Mouse (Mus musculus) midbrain, embryonic 15.5 days (tissue): ENCODE data around the gene Rnf26. TPM values are rescaled to one million over a fixed set of nuclear protein-coding genes. Genes with fewer than 3 reads are reported as not detected.

Experiments
- ATAC-seq: fragments of 200-750 bp; cut with Nextera tagmentation; replicated peaks from 2 replicates; pipeline ENCODE4 v1.8.0; 2017; ENCODE audit warnings: moderate TSS enrichment
- H3K27ac ChIP-seq: fragments of 300-500 bp; sonication (generic); 2 replicates; pipeline ENCODE4 v1.5.1; 2015; ENCODE audit warnings: mild to moderate bottlenecking, inconsistent platforms
- H3K27me3 ChIP-seq: fragments of 300-500 bp; sonication (generic); replicated peaks from 2 replicates; pipeline ENCODE4 v1.6.1; 2015; ENCODE audit warnings: inconsistent platforms
- H3K36me3 ChIP-seq: fragments of 300-500 bp; sonication (generic); replicated peaks from 2 replicates; pipeline ENCODE4 v1.6.1; 2015; ENCODE audit warnings: inconsistent platforms
- H3K4me1 ChIP-seq: fragments of 300-500 bp; sonication (generic); 2 replicates; pipeline ENCODE4 v1.6.1; 2015; ENCODE audit warnings: inconsistent platforms
- H3K4me2 ChIP-seq: fragments of 300-500 bp; sonication (generic); 2 replicates; pipeline ENCODE4 v1.6.1; 2015; ENCODE audit warnings: inconsistent platforms, mild to moderate bottlenecking, moderate library complexity
- H3K4me3 ChIP-seq: fragments of 300-500 bp; sonication (generic); 2 replicates; pipeline ENCODE4 v1.5.1; 2015; ENCODE audit warnings: mild to moderate bottlenecking, inconsistent platforms
- H3K9ac ChIP-seq: fragments of 300-500 bp; sonication (generic); 2 replicates; pipeline ENCODE4 v1.6.1; 2015; ENCODE audit warnings: mild to moderate bottlenecking, inconsistent platforms
- H3K9me3 ChIP-seq: fragments of 300-500 bp; sonication (generic); 2 replicates; pipeline ENCODE4 v1.6.1; 2016; ENCODE audit warnings: inconsistent platforms
- WGBS: fragments of 180-500 bp; shearing (Covaris S2); methylation state at CpG from one replicate; pipeline ENCODE4 v1.1.7; 2015; ENCODE audit warnings: mixed read lengths; 5-methylcytosine and 5-hydroxymethylcytosine counted together
- polyA plus RNA-seq: library from polyadenylated mRNA; unstranded; fragments of >200 nt; fragmentation: Nextera tagmentation; extraction: Ambion mirVana; gene quantifications from 2 replicates; pipeline ENCODE4 v1.2.1, GENCODE M21; 2015

Rnf26 gene
- polyA plus RNA-seq, 1 experiment from 2014 or later: 29.2 TPM

GRCm38 (mm10) chr9:44045884-44046272, 67.4 kb downstream of the Rnf26 start:
- H3K27me3 ChIP-seq: peaks cover 37% of the 10 kb centered on the region

More at GRCm38 (mm10) chr9:44045884-44046272, 67.4 kb downstream of the Rnf26 start:
- H3K36me3 ChIP-seq: no peaks in the 10 kb centered on the region
- no peaks in the 10 kb centered on the region for H3K9me3 ChIP-seq
- no peak overlapping the region for H3K27ac ChIP-seq
- H3K4me3 ChIP-seq: no peak overlapping the region
- peaks cover 19% of the 10 kb centered on the region for H3K4me1 ChIP-seq
- no peak overlapping the region for H3K4me2 ChIP-seq
- no peak for ATAC-seq
- H3K9ac ChIP-seq: no peak overlapping the region
- WGBS: 89% methylated on average over 5 of the region's 5 CpGs

Other genes starting within 250 kb of the Rnf26 start
- gene Thy1, start 70.1 kb downstream of the Rnf26 start, polyA plus RNA-seq: 1.0 and 1.6 TPM in 2 replicates
- 5.9 and 9.6 TPM in 2 replicates for gene Usp2, start 46.5 kb downstream of the Rnf26 start, polyA plus RNA-seq
- 0.08 and 0.13 TPM in 2 replicates for gene Mfrp, start 11.8 kb downstream of the Rnf26 start, polyA plus RNA-seq
- 2.9 and 4.1 TPM in 2 replicates for gene C1qtnf5, start 6.3 kb downstream of the Rnf26 start, polyA plus RNA-seq
- 0.13 and 0.25 TPM in 2 replicates for gene Gm49380, start within 50 bp of the Rnf26 start, polyA plus RNA-seq
- 11.7 and 11.9 TPM in 2 replicates for gene Mcam, start 21.0 kb upstream of the Rnf26 start, polyA plus RNA-seq
- 24.4 and 26.2 TPM in 2 replicates for gene Cbl, start 120.5 kb upstream of the Rnf26 start, polyA plus RNA-seq
- 0.61 TPM in 1 of 2 replicates, not detected in the other for gene Ccdc153, start 127.2 kb upstream of the Rnf26 start, polyA plus RNA-seq
- 0.44 and 0.96 TPM in 2 replicates for gene Pdzd3, start 138.0 kb upstream of the Rnf26 start, polyA plus RNA-seq
- 4.8 and 5.1 TPM in 2 replicates for gene Nlrx1, start 155.1 kb upstream of the Rnf26 start, polyA plus RNA-seq
- gene Abcg4, start 175.1 kb upstream of the Rnf26 start, polyA plus RNA-seq: 30.4 and 31.1 TPM in 2 replicates
- gene Hinfp, start 192.2 kb upstream of the Rnf26 start, polyA plus RNA-seq: 28.4 and 30.5 TPM in 2 replicates
- 27.3 and 30.6 TPM in 2 replicates for gene C2cd2l, start 206.8 kb upstream of the Rnf26 start, polyA plus RNA-seq
- gene Dpagt1, start 212.5 kb upstream of the Rnf26 start, polyA plus RNA-seq: 36.5 and 36.9 TPM in 2 replicates
- 121 and 132 TPM in 2 replicates for gene H2afx, start 221.2 kb upstream of the Rnf26 start, polyA plus RNA-seq
- gene Hmbs, start 230.7 kb upstream of the Rnf26 start, polyA plus RNA-seq: 63.1 and 65.6 TPM in 2 replicates
- 43.3 and 45.7 TPM in 2 replicates for gene Vps11, start 248.2 kb upstream of the Rnf26 start, polyA plus RNA-seq